Mouse (Mus musculus) CD4-positive, CD25-positive, alpha-beta regulatory T cell, adult 2 months (primary cell): ENCODE results near the gene Psmd13.
A peak's percentile ranks its signal among the peaks of the same experiment; 100 is the strongest.

Source experiments
- DNase-seq: peaks from one replicate; pipeline ENCODE4 v3.0.0-alpha.2; 2012; ENCODE audit warnings: low read depth, low spot score

Psmd13 gene

GRCm38 (mm10) chr7:140943356-140943755, 61.6 kb downstream of the Psmd13 start:
- no peak for DNase-seq

- no peak for DNase-seq
These were observed 62.5 kb downstream of the Psmd13 start for GRCm38 (mm10) chr7:140944236-140944635.

DNA sequence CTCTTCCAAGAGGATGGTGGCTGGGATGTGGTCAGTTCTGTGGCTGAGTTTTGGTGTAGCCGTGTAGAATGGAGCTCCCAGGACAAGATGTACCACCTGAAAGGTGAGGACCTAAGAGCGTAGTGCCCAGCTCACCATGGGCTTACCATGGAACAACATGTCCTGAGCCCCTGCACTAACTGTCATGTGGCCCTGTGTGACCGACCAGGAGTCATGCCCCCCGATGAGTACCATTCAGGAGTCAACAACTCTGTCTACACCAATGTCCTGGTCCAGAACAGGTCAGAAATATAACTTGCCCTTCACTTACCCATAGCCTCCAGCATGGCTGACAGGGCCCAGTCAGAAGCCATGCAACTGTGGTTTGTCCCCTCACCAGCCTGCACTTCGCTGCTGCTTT, 63.5 kb downstream of the Psmd13 start:
- DNase-seq: no peak

DNA sequence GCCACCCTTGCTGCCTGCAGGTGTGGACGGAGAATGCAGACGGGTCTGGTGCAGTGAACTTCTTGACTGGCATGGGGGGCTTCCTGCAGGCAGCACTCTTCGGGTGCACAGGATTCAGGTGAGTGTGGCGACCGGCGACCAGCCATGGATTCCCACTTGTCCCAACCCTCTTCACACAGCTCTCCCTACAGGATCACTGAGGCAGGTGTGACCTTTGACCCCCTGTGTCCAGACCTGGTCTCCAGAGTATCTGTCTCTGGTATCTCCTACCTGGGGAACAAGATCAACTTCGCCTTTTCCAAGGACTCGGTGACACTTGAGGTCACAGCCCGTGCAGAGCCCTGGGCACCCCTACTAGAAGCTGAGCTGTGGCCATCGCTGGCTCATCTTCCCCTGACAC, 64.5 kb downstream of the Psmd13 start:
- DNase-seq: no peak

GRCm38 (mm10) chr7:140946980-140947379, 65.2 kb downstream of the Psmd13 start:
- peak; percentile 66 for DNase-seq

GRCm38 (mm10) chr7:140948161-140948560, 66.4 kb downstream of the Psmd13 start:
- no peak for DNase-seq
